Mouse (Mus musculus): ENCODE measurements around the gene Gm49322. TPM values are rescaled to one million over a fixed set of nuclear protein-coding genes. Genes with fewer than 3 reads are reported as not detected.

Gene Gm49322
- total RNA-seq, 2 experiments from 2014 or later: 0.25 to 0.26 TPM

GRCm38 (mm10) chr10:80609269-80609924 is 3.6 kb downstream of the Gm49322 start:
- intact Hi-C loops (cut with DNase I): no loop called here
- no peak for DNase-seq

GRCm38 (mm10) chr10:80610116-80610785 is 4.4 kb downstream of the Gm49322 start:
- no peak for DNase-seq

GRCm38 (mm10) chr10:80611024-80611423 is 5.2 kb downstream of the Gm49322 start:
- DNase-seq: no peak
- intact Hi-C loops (cut with DNase I): loop anchor here (2.0 kb wide), 1 partner anchor 78 kb away; no protein-coding TSS in a partner anchor

More at GRCm38 (mm10) chr10:80610116-80610785, 4.4 kb downstream of the Gm49322 start:
- intact Hi-C loops (cut with DNase I): loop anchor here (2.0 kb wide), 1 partner anchor 79 kb away; no protein-coding TSS in a partner anchor

DNA sequence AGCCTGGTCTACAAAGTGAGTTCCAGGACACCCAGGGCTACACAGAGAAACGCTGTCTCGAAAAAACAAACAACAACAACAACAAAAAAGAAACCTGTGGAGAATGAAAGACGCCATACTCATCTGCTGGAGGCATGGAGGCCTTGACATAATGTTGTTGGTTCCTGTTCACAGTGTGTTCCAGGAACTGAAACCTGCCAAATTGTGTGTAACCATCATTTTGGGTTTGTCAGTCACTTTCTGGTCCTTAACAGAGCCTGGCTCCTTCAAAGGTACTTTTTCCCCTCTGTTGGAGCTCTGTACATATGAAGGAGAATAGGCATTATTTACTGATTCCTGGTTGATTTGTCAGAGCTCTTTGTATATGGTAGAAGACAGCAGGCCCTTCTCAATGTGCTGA is 6.1 kb downstream of the Gm49322 start:
- no peak for DNase-seq
- intact Hi-C loops (cut with DNase I): loop anchor here (2.0 kb wide), 1 partner anchor 77 kb away; no protein-coding TSS in a partner anchor

DNA sequence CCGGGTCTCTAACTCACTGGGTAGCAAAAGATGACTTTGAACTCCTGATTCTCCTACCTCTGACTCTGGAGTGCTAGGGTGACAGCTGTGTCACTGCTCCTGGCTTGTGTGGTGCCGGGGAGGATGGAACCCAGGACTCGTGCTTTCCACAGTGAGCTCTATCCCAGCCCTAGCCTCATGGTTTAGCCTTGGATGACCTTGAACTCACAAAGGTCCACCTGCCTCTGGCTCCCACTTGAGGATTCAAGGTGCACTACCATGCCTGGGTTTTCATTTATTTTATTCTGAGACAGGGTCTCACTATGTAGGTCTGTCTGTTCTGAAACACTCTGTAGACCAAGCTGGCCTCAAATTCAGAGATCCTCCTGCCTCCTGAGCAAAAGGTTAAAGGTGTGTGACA is 8.0 kb downstream of the Gm49322 start:
- no peak for DNase-seq
- intact Hi-C loops (cut with DNase I): no loop called here

DNA sequence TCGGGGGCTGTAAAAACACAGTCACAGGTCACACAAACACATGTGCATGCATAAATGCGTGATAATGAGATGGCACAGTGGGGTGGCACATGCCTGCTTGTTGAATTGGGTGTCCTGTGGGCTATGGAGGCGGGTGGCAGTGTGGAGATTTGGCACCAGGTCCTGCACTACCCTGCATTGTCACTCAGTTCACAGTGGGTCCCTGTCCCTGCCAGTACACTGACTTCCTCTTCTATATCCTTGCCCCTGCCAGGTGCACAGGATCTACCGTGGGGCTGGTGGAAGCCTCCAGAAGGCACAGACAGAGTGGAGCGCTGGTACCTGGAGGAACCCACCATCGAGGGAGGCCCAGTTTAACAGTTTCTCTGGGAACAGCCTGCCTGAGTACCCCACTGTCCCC is 8.5 kb downstream of the Gm49322 start:
- no peak for DNase-seq
- intact Hi-C loops (cut with DNase I): no loop called here

DNA sequence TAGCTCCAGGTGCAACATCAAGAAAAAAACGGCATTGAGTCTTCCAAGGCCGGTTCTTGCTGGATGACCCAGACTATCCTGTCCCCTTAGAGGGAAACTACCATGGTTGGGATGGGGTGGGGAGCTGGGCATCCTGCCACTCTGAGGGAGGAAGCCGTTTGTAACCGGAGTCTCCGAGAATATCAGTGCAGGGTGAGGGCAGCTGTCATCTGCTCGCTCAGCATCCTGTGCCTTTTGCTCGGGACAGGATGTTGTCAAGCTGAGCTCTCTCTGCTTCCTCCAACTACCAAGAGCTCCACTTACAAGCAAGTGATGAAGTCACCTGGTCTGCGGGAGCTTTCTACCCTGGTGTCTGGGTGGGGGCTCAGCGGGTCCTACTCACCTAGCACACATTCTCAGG is 12.4 kb downstream of the Gm49322 start:
- intact Hi-C loops (cut with DNase I): no loop called here
- DNase-seq: no peak

DNA sequence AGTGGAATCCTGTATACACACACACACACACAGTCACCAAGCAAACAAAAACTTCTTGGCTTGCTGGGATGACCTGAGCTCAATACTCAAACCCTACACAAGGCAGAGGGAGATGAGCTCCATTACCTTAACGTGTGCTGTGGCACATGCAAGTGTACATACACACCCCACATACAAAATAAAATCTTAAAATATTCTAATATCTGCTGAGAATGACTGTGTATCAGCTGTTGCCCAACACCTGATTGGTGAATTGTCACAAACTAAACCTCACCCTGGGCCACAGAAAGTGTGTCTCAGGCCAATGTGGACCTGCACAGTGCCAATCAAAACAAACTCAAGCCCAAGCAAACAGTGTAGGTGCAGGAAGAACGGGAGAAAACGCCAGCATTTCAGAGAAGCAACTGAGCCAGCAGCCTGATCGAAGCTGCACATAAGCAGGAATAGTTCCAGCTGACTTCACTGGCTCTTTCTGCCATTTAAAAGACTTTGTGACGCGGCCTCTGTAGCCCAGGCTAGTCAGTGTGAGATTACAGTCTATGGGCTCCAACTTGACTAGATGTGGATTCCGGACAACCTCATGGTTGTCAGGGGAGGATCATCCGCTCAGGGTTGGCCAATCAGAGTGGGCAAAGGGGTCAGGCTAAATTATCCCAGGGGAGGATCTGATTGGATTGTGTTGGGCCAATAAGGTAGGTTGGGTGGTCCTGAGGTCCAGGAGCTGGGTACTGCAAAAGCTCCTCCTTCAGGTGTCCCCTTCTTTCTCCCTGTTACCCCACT is 13.8 kb downstream of the Gm49322 start:
- no peak for DNase-seq
- intact Hi-C loops (cut with DNase I): no loop called here

- intact Hi-C loops (cut with DNase I): no loop called here
- DNase-seq: no peak
Observed at GRCm38 (mm10) chr10:80620365-80620764, 14.5 kb downstream of the Gm49322 start.

GRCm38 (mm10) chr10:80620796-80621689 is 15.2 kb downstream of the Gm49322 start:
- intact Hi-C loops (cut with DNase I): no loop called here
- no peak for DNase-seq

GRCm38 (mm10) chr10:80621690-80621939 is 15.8 kb downstream of the Gm49322 start:
- intact Hi-C loops (cut with DNase I): no loop called here
- no peak for DNase-seq

- intact Hi-C loops (cut with DNase I): no loop called here
- peak; percentile 97 for DNase-seq
Observed at GRCm38 (mm10) chr10:80621940-80622660, 16.3 kb downstream of the Gm49322 start.

DNA sequence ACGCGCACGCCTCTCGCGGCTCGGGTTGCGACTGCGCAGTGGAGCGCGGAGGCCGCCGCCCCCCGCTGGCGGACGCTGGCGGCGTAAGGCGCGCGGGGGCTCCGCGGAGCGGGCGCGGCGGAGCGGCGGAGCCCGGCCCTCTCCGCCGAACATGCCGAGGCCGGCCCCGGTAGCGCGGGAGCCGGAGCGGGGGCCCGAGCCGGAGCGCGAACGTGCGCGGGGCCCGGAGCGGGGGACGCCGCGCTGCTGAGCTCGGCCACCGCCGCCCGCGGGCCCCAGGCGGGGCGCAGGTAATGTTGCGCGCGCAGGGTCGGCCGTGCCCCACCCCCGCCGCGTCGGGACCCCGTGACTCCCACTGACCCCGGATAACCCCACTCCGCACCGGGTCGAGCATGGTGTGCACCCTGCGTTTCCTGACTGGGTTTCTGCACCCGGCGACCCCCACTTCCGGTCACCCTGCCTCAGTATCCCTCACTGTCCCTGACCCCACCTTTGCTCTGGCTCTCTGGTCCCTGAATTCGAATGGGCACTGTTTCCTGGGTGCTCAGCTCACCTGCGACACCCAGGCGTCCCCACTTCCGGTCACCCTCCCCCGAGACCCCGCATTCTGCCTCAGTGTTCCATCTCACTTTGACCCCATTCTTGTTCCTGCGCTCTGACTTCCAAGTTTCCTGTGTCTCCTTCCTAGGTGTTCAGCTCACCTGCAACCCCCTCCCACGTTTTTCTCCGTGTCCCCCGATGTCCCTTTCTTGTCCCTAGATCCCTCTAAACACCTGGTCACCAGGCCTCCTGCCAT is 17.0 kb downstream of the Gm49322 start, which contains the start of gene Csnk1g2:
Csnk1g2 (plus strand) TSS at position 178 of the 796 bp plus-strand sequence.
- no peak for DNase-seq

DNA sequence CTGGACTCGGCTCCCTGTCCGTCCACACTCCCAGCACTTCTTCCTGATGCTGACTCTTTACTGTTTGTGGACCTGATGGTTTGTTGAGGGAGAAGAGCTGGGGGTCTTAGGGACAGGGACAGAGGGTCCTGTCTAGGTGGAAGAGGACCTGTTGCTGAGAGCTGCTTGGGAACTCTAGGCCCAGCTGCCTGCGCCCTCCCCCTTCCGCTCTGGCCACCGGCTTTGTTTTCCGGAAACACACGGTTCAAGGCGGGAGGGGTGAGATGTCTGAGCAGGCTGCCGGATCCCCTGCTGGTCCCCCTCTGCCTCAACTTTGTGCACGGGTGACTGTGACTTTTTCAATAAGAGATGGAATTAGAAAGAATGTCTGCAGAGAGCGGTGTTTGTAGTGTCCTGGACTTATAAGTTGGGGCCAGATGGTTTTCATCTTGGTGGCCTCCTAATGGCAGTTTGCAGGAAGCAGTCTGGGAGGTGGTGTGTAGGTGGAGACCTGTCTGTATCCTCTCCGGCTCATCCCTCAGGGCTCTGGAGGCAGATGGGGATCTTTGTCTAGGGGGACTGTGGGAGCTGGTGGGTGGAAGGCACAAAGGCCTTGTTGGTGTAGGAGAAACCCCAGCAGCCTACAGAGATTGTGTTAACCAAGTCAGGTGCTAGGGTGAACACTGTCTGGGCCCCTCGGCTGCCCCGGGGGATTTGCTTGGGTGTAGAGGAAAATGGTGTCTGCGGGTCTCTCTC is 17.8 kb downstream of the Gm49322 start:
- intact Hi-C loops (cut with DNase I): no loop called here
- peak in 1 of 2 experiments; percentile 42 for DNase-seq

More for the DNA sequence above, 17.0 kb downstream of the Gm49322 start, which contains the start of gene Csnk1g2:
- intact Hi-C loops (cut with DNase I): no loop called here

DNA sequence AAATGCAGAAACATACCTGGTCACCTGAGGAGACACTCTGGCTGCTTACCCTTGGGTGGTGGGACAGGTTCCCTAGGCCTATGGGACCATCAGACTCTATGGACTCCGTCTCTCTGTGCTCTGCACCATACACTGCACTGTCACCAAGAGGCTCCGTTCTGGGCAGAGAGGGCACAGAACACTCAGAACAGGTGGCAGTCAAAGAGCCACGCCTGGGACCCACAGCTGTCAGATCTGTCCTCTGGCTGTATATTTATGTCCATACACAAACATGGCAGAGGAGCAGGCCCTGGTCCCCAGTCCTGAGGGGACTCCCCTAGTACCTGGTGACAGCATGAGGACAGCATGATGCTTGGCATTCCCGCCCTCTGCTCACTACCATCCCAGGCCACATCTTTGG is 19.9 kb downstream of the Gm49322 start:
- intact Hi-C loops (cut with DNase I): no loop called here
- no peak for DNase-seq

- intact Hi-C loops (cut with DNase I): no loop called here
- peak in 1 of 2 experiments; percentile 44 for DNase-seq
Observed at GRCm38 (mm10) chr10:80627685-80628084, 21.9 kb downstream of the Gm49322 start.

DNA sequence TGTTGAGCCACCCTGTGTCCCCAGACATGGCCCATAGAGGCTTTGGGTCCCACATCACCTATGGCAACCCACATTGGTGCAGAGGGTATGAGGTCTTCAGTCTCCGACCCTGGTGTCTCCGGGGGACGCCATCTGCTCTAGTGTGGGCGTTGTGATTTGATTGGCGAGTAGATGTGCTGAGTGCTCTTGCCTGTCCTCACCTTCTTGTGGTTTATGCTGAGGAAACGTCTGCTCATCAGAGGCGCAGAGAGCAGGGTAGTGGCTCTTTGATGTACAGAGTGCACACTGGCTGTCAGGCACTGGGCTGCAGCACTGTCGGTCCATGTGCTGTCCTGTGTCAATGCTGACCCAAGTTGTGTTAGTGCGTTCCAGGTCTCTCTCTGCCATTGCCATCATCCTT is 23.1 kb downstream of the Gm49322 start:
- intact Hi-C loops (cut with DNase I): no loop called here
- DNase-seq: no peak

GRCm38 (mm10) chr10:80635345-80635744 is 29.5 kb downstream of the Gm49322 start:
- no peak for DNase-seq
- intact Hi-C loops (cut with DNase I): no loop called here

Data from gastrocnemius, postnatal 36 days (tissue).